Mouse (Mus musculus): ENCODE results near the gene Gabrb2.

DNA sequence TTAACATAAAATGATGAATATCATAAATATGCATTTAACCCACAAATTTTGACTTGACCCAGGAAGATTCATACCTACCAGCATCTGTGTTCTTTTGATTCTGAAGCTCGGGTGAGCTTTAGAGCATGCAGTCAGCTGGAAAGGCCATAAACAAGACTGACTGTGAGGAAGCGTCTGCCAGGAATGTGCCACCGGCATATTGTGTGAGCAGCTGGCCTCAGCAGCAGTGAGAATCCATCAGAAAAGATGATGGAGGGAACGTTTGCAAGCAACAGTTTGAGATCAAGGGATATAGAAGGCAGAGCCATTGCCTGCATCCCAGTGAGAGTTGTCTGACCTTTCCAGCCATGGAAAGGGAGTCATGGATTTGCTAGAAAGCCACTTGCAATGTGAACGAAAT lies 230.6 kb downstream of the Gabrb2 start:
- TF ChIP-seq GATA1 (IDR thresholded peaks at IDR 0.05; ENCODE audit: low read length): no peak
- no peak for TF ChIP-seq TAL1 (IDR thresholded peaks at IDR 0.05; ENCODE audit: low read length)
